Mouse (Mus musculus) olfactory bulb, adult 2 months (tissue): Measurements from ENCODE around the gene Trappc5. TPM values are rescaled to one million over a fixed set of nuclear protein-coding genes. Genes with fewer than 3 reads are reported as not detected.

Experiments
- H3K27ac ChIP-seq: fragments of 200-500 bp; 2 replicates; pipeline ENCODE4 v1.5.1; 2012; ENCODE audit warnings: low read depth, low read length; ENCODE audit not compliant: insufficient read depth
- H3K4me1 ChIP-seq: fragments of 200-500 bp; 2 replicates; pipeline ENCODE4 v1.6.1; 2012; ENCODE audit warnings: low read length; ENCODE audit not compliant: control insufficient read depth, insufficient read depth
- H3K4me3 ChIP-seq: fragments of 200-500 bp; 2 replicates; pipeline ENCODE4 v1.5.1; 2012; ENCODE audit warnings: mild to moderate bottlenecking, low read depth, low read length, moderate library complexity; ENCODE audit not compliant: insufficient read depth
- CTCF ChIP-seq: fragments of 200-500 bp; IDR thresholded peaks from 2 replicates; pipeline ENCODE4 v1.5.1; 2012; ENCODE audit warnings: low read depth, mild to moderate bottlenecking, low read length, moderate library complexity; ENCODE audit not compliant: insufficient read depth
- POLR2A ChIP-seq: fragments of 200-500 bp; IDR thresholded peaks from 2 replicates; pipeline ENCODE4 v1.6.1; 2012; ENCODE audit warnings: mild to moderate bottlenecking, low read depth, low read length, moderate library complexity; ENCODE audit not compliant: insufficient read depth
- WGBS: fragments of 180-500 bp; shearing (Covaris S2); methylation state at CpG from one replicate; pipeline ENCODE4 v1.1.7; 2018; 5-methylcytosine and 5-hydroxymethylcytosine counted together
- polyA plus RNA-seq: library from polyadenylated mRNA; stranded (reverse); fragments of >200 nt; gene quantifications from 2 replicates; pipeline ENCODE4 v1.2.4, GENCODE M21; 2012; ENCODE audit warnings: low replicate concordance; ENCODE audit not compliant: missing spikeins, insufficient read depth, insufficient read length

Trappc5 gene
- polyA plus RNA-seq, 1 experiment = not detected

DNA sequence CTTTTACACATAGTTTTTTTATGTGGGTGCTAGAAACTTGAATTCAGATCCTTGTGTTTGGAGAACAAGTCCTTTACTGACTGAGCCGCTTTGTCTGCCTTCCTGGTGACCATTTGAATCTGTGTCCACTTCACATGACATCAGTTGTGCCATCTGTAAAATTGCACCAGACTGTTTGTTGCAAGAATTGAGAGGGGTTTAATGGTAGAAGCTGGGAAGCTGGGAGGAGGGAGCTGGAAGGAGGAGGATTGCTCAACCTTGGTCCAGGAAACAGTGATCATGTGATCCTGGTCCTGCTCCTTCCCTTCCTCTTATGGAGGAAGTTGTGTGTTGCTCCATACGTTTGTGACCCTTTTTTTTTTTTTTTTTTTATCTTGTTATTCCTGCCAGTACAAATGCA, 27.8 kb upstream of the Trappc5 start:
- H3K27ac ChIP-seq = no peak overlapping the region
- TF ChIP-seq CTCF (no peak), POLR2A (no peak)
- no peaks in the 10 kb centered on the region for H3K4me1 ChIP-seq
- WGBS = 62% methylated on average over 2 of the region's 2 CpGs
- no peak overlapping the region for H3K4me3 ChIP-seq

DNA sequence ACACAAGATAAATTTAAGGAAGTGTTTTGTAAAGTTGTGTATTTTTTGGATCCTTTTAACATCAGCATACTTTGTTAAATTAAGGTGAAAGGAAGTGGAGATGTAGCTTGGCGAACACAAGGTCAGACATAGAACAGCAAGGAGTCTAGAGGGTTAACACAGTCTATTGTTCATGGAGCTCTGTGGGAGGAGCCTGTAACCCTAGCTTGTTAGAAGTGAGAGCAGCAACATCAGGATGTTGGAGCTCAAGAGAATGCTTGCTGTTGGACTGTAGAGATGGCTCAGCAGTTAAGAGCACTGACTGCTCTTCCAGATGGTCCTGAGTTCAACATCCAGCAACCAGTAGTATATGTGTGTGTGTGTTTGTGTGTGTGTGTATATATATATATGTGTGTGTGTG, 27.1 kb upstream of the Trappc5 start:
- Histone ChIP-seq H3K4me3 (no peak overlapping the region), H3K27ac (no peak overlapping the region), H3K4me1 (no peaks in the 10 kb centered on the region)
- WGBS = 44% methylated on average over 1 of the region's 1 CpGs
- TF ChIP-seq POLR2A (no peak), CTCF (no peak)

DNA sequence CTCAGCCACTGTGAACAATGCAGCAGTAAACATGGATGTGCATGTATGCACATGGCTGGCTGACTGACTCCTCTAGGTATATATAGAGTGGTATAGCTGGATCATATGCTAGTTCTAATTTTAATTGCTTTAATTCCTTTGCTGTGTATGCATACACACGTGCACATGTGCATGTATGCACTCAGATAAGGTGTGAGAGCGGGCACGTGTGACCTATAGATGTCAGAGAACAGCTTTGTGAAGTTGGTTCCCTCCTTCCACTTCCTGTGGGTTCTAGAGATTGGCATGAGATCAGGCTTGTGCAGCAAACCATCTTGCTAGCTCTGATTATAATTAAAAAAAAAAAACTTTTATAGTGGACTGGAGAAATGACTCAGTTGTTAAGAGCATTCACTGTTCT, 23.3 kb upstream of the Trappc5 start:
- WGBS = 67% methylated on average over 3 of the region's 3 CpGs
- H3K4me1 ChIP-seq = peaks cover 4% of the 10 kb centered on the region; the same call in 1 of the 2 replicates
- no peak overlapping the region for H3K4me3 ChIP-seq
- H3K27ac ChIP-seq = no peak overlapping the region
- no peak for TF ChIP-seq POLR2A
- TF ChIP-seq CTCF = no peak

DNA sequence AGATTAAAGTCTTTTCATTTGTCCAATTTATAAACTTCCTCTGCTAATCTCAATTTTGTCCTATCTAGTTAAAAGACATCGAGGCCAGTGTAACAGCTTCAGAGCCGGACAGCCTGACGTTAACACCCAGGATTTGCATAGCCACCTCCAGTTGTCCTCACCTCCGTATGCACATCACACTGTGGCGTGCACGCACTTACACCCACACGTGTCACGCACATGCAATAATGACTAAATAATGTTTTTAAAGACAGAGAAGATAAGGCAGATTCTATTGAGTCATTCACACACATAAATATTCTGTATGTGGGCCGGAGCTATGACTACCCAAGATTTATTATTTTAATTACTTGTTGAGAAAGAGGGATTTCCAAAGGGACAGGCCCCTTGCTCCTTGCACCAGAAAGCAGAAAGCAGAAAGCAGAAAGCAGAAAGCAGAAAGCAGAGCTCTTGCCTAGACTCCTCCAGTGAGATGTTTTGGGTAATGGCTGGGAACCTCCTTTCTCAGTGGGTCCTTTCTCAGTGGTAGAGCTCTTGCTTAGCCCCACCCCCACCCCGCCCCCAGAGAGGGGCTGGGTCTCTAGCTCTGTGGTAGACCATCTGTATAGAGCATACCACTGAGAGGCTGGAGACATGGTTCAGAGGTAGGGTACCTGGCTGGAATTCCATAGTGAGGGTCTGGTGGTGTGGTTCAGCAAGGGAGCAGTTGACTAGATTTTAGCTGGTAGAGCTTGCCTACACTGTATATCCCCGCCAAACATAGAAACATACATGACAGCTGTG, 21.2 kb upstream of the Trappc5 start:
- TF ChIP-seq CTCF (no peak), POLR2A (no peak)
- Histone ChIP-seq H3K27ac (no peak overlapping the region), H3K4me1 (peaks cover 4% of the 10 kb centered on the region; the same call in 1 of the 2 replicates), H3K4me3 (no peak overlapping the region)
- 68% methylated on average over 11 of the region's 11 CpGs for WGBS

DNA sequence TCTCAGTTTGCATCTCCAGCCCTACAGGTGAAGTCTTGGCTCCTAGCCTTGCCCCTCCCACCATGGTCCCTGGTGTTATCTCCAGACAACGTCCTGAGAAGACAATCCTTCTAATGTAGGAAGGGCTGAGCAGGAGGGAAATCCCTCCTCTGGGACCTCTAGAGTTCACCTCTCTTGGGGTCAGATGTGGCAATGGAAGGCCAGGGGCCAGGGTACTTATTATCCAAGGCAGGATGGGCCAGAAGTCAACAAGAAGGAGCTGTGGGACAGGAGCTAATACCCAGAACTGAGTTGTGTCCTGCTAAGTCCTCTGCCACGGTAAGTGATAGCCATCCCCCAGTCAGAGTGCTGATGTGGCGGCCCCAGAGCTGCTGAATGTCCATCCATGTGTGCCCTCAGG, 20.6 kb upstream of the Trappc5 start, which contains the start of gene Retn:
Retn (plus strand) TSS at position 245 of the 400 bp plus-strand sequence.
- peaks cover 4% of the 10 kb centered on the region; the same call in 1 of the 2 replicates for H3K4me1 ChIP-seq
- no peak within 1 kb of the TSS for H3K4me3 ChIP-seq
- WGBS = 76% methylated on average over 3 of the region's 3 CpGs
- TF ChIP-seq CTCF (no peak), POLR2A (no peak)
- H3K27ac ChIP-seq = no peak within 1 kb of the TSS

DNA sequence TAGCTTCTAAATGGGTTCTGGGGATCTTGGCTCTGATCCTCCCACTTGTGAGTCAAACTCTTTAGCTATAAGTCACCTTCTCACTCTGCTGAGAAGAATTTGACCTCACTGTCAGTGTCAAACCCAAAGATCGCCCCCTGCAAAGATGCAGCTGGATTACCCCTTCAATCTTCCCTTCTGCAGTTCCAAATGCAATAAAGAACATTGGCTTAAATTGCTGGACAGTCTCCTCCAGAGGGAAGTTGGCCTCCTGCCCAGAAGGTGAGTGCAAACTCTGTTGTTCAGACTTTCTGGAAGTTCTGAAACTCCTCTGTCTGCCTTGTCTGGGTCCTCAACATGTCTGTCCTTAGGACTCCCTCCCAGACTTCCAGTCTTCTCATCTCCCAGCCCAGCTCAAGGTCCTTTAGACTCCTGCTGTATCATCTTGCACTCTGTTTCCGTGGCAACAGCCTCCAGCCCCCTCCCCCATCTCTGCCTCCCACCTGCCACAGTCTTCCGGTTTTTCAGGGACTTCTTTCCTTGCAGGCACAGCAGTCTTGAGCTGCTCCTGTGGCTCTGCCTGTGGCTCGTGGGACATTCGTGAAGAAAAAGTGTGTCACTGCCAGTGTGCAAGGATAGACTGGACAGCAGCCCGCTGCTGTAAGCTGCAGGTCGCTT, 19.2 kb upstream of the Trappc5 start:
- no peak overlapping the region for H3K4me3 ChIP-seq
- no peak overlapping the region for H3K27ac ChIP-seq
- 18% methylated on average over 7 of the region's 7 CpGs for WGBS
- H3K4me1 ChIP-seq = peaks cover 4% of the 10 kb centered on the region; the same call in 1 of the 2 replicates
- no peak for TF ChIP-seq POLR2A
- no peak for TF ChIP-seq CTCF

DNA sequence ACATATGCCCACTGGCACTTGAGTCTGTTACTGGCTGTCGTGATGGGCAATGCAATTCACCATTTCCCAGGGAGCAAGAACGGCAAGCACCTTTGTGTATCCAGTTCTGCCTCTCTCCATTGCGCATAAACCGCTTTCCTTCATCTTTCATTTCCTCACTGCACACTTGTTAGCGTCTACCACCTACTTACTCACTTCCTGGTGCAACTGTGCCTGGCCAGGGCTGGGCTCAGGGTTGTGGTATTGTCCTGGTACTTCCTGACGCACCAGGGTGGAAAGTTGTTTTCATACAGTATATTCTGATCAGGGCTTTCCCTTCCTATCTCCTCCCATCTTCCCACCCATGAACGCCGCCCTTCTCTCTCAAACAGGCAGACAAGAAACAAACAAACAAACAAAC, 15.2 kb upstream of the Trappc5 start:
- TF ChIP-seq CTCF (no peak), POLR2A (no peak)
- peaks cover 4% of the 10 kb centered on the region; the same call in 1 of the 2 replicates for H3K4me1 ChIP-seq

DNA sequence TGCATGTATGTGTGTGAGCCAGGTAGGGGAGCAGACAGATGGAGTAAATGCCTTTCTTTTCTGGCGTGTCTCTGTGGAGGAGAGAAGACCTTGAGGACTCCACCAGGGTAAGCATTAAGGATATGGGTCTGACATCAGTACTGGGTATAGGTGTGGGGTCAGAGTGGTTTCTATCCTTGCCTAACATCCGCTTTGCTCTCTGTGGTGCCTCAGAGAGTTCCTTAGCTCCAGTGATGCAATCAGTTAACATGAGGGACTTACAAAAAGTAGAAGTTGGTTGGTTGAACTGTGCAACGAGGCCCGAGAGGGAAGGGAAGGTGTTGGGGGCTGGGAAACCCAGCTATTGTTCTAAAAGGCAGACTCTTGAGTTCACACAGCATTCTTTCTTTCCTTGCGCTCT, 11.7 kb upstream of the Trappc5 start:
- no peak overlapping the region for H3K4me3 ChIP-seq
- 52% methylated on average over 5 of the region's 5 CpGs for WGBS
- no peaks in the 10 kb centered on the region for H3K4me1 ChIP-seq
- TF ChIP-seq POLR2A (no peak), CTCF (no peak)
- no peak overlapping the region for H3K27ac ChIP-seq

More for the DNA sequence above, 15.2 kb upstream of the Trappc5 start:
- Histone ChIP-seq H3K4me3 (no peak overlapping the region), H3K27ac (no peak overlapping the region)
- WGBS = 77% methylated on average over 8 of the region's 8 CpGs

DNA sequence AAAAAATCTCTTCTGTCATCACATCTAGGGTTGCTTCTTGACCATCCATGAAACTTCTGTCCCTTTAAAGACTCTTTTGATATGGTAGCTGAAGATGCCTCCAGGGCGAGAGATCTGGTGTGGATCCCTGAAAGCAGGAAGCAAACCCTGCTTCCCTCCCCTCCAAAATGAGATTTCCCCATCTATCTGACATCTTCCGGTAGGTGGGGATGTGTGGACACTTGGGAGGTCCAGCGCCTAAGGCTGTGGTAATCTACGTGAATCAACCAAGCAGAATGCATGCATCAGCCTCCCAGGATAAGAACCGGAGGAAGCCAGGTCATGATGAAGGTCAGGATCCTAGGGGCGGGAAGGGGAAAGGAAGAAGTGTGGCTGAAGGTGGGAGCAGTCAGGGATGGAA, 10.6 kb upstream of the Trappc5 start, which contains the start of gene Mcemp1:
Mcemp1 (plus strand) TSS at position 248 of the 400 bp plus-strand sequence.
- H3K27ac ChIP-seq = no peak within 1 kb of the TSS
- no peaks in the 10 kb centered on the region for H3K4me1 ChIP-seq
- no peak for TF ChIP-seq POLR2A
- TF ChIP-seq CTCF = no peak
- WGBS = 83% methylated on average over 6 of the region's 6 CpGs
- H3K4me3 ChIP-seq = no peak within 1 kb of the TSS
